Mouse (Mus musculus) macrophage (primary cell): ENCODE measurements around the gene Nfe2l2. TPM values are rescaled to one million over a fixed set of nuclear protein-coding genes. Genes with fewer than 3 reads are reported as not detected.

Experiments used
- H3K27ac ChIP-seq: fragments of 350-480 bp; formaldehyde crosslinking; 2 replicates; pipeline ENCODE4 v1.9.0; 2021
- H3K36me3 ChIP-seq: fragments of 350-480 bp; formaldehyde crosslinking; 2 replicates; pipeline ENCODE4 v1.9.0; 2021; ENCODE audit errors: inconsistent target
- H3K4me3 ChIP-seq: fragments of 350-480 bp; formaldehyde crosslinking; 2 replicates; pipeline ENCODE4 v1.9.0; 2021; ENCODE audit errors: inconsistent target
- H3K79me2 ChIP-seq: fragments of 350-480 bp; formaldehyde crosslinking; 2 replicates; pipeline ENCODE4 v1.9.0; 2021; ENCODE audit errors: inconsistent target
- WGBS: methylation state at CpG from one replicate; pipeline ENCODE4 v1.1.7; 2026; ENCODE audit warnings: inconsistent platforms; ENCODE audit not compliant: missing documents; 5-methylcytosine and 5-hydroxymethylcytosine counted together
- polyA plus RNA-seq: library from polyadenylated mRNA; stranded (reverse); fragments of 250-400 nt; gene quantifications from 3 replicates; pipeline ENCODE4 v1.2.4, GENCODE M21; 2018; ENCODE audit warnings: inconsistent platforms

The Nfe2l2 gene
- polyA plus RNA-seq, 1 experiment from 2014 or later = 430 TPM

- WGBS = 94% methylated on average over 8 of the region's 8 CpGs
- Histone ChIP-seq H3K79me2 (no peaks in the 10 kb centered on the region), H3K36me3 (no peaks in the 10 kb centered on the region), H3K27ac (no peak overlapping the region), H3K4me3 (no peak overlapping the region)
These were observed 19.0 kb upstream of the Nfe2l2 start for GRCm38 (mm10) chr2:75723481-75723880.

DNA sequence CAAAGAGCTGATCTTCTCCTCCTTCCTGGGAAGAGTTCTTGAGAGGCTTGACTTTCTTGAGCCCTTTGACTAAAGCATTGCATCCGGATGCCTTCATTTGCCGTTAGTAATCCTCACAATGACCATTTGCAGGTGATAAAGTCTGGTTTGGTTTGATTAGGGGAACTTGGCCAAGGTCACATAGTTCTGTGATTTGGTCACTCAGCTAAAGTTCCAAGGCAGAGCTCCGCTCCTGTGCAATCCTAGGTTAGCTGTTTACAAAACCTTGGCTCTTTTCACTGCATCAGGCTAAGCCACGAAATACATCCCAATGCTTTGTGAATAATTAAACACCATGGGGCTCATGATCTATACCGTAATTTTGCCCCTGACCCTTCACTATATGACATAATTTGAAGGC, 18.5 kb upstream of the Nfe2l2 start:
- no peaks in the 10 kb centered on the region for H3K36me3 ChIP-seq
- H3K79me2 ChIP-seq = no peaks in the 10 kb centered on the region
- WGBS = 91% methylated on average over 5 of the region's 5 CpGs
- no peak overlapping the region for H3K4me3 ChIP-seq
- H3K27ac ChIP-seq = no peak overlapping the region

DNA sequence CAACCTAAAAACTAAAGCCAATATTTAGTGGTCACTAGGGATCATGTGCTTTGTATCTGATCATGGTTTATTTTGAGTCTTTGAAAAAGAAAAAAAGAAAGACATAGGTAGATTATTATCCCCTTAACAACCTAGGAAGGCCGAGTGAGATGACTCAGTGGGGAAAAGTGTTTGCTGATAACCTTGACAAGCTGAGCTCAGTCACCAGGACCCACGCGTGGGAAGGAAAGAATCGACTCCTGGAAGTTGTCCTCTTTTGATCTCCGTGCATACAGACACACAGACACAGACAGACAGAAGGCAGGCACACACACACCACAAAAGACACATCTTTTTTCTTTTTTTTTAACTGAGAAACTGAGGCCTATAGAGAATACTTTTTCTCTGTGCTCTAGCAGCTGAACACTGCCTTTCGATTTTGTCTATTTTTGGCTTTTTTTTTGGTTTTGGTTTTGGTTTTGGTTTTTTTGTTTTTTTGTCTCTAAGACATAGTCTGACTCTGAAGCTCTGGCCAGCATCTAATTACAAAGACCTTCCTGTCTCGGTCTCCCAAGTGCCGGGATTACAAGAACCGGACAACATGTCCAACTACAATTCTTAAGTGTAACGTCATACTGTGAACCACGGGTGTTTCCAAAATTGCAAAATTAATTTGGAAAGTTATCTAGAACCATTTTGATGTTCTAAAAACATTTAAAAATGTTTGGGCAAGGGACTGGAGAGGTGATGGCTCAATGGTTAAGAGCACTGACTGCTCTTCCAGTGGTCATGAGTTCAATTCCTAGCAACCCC, 16.0 kb upstream of the Nfe2l2 start:
- 51% methylated on average over 11 of the region's 11 CpGs for WGBS
- 0 out of 2 replicates have a peak overlapping the region, but pooled peaks have one; percentile 7 for H3K27ac ChIP-seq
- no peak overlapping the region for H3K4me3 ChIP-seq
- H3K79me2 ChIP-seq = no peaks in the 10 kb centered on the region
- H3K36me3 ChIP-seq = no peaks in the 10 kb centered on the region

- H3K36me3 ChIP-seq = no peaks in the 10 kb centered on the region
- H3K79me2 ChIP-seq = no peaks in the 10 kb centered on the region
- WGBS = 95% methylated on average over 3 of the region's 3 CpGs
- H3K4me3 ChIP-seq = no peak overlapping the region
- H3K27ac ChIP-seq = no peak overlapping the region
These were observed 15.0 kb upstream of the Nfe2l2 start for GRCm38 (mm10) chr2:75719331-75719869.

GRCm38 (mm10) chr2:75716046-75717016, 11.9 kb upstream of the Nfe2l2 start:
- no peak overlapping the region for H3K4me3 ChIP-seq
- no peak overlapping the region for H3K27ac ChIP-seq
- H3K79me2 ChIP-seq = no peaks in the 10 kb centered on the region
- WGBS = 70% methylated on average over 12 of the region's 12 CpGs
- no peaks in the 10 kb centered on the region for H3K36me3 ChIP-seq

- Histone ChIP-seq H3K36me3 (no peaks in the 10 kb centered on the region), H3K27ac (no peak overlapping the region), H3K79me2 (no peaks in the 10 kb centered on the region), H3K4me3 (no peak overlapping the region)
- WGBS = 97% methylated on average over 4 of the region's 4 CpGs
These were observed 10.3 kb upstream of the Nfe2l2 start for GRCm38 (mm10) chr2:75714766-75715165.

DNA sequence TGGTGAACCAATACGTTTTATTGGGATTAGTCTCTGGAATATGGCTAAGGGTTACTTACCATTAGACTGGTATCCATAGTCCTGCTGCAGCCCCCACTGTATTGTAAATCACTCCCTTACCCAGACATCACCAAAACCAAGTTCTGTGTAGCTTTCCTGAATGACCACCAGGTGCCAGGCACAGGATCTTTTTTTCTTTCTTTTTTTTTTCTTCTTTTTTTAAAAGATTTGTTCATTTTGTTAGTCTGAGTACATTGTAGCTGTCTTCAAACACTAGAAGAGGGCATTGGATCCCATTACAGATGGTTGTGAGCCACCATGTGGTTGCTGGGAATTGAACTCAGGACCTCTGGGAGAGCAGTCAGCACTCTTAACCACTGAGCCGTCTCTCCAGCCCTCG, 8.6 kb upstream of the Nfe2l2 start:
- 96% methylated on average over 3 of the region's 3 CpGs for WGBS

DNA sequence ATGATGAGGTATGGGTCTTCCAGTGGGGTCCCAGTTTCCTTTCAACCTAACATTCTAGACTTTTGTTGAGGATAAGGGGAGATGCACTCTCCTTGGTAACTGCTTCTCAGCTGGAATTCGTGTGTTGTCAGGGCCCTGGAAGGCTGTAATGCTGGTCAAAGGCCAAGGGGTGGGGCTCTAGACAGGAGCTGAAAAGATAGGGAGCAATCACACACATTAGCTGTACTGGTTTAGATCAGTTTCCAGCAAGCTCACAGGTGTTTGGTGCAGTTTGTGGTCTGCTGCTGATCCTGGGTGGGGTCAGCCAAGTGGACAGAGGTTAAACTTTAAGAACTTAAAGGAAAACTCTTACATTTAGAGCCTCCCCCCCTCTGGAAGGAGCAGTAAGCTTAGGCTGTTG, 3.0 kb upstream of the Nfe2l2 start:
- Histone ChIP-seq H3K79me2 (peaks cover 34% of the 10 kb centered on the region), H3K4me3 (no peak overlapping the region), H3K36me3 (no peaks in the 10 kb centered on the region), H3K27ac (no peak overlapping the region)
- 67% methylated on average over 1 of the region's 1 CpGs for WGBS

More for the DNA sequence above, 8.6 kb upstream of the Nfe2l2 start:
- H3K36me3 ChIP-seq = no peaks in the 10 kb centered on the region
- H3K27ac ChIP-seq = no peak overlapping the region
- H3K79me2 ChIP-seq = no peaks in the 10 kb centered on the region
- no peak overlapping the region for H3K4me3 ChIP-seq

DNA sequence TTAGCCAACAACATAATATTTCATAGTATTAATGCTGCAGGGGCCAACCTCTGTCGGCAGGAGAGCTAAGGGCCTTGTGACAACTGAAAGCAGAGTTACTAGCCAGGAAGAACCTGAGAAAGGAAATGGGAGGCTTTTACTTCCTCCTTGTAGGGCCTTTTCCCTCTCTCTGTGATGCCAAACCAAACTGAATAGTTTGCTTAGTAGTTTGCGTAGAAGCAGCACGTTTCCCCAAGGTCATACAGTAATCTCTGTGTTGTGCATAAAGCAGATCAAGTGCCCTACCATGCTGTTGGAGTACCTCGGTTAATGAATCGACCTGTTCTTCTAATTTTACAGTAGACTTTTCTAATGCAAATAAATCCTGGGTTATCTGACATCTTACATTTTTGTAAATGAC, 2.0 kb upstream of the Nfe2l2 start:
- no peak overlapping the region for H3K4me3 ChIP-seq
- H3K79me2 ChIP-seq = peaks cover 44% of the 10 kb centered on the region
- H3K27ac ChIP-seq = peak overlapping the region; percentile 93
- no peaks in the 10 kb centered on the region for H3K36me3 ChIP-seq
- 47% methylated on average over 5 of the region's 5 CpGs for WGBS

DNA sequence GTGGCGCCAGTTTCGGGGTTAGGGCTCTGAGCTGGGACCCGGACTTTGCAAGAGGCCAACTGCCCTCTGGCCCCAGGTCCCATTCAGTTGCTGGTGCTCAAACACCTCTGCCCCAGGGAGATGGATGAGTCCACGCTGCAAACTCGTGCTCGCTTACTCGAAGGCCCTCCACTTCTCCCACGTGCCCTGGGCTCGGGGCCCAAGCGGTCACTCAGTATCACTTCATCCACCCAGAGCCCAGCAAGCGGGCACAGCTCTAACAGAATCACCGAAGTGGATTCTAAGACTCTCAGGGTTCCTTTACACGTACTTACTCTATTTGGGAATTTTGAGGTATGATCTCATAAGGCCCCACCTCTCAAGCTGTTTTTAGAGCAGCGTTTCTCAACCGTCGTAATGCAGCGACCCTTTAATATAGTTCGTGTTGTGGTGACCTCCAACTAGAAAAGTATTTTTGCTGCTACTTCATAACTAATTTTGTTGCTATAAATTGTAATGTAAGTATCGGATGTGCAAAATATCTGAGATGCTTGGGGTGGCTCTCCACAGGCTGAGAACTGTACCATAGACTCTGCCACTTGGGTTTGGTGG, 816 bp upstream of the Nfe2l2 start:
- Histone ChIP-seq H3K27ac (peak overlapping the region; percentile 93), H3K36me3 (no peaks in the 10 kb centered on the region), H3K4me3 (peak overlapping the region; percentile 50), H3K79me2 (peaks cover 55% of the 10 kb centered on the region)
- 20% methylated on average over 17 of the region's 19 CpGs for WGBS

GRCm38 (mm10) chr2:75703375-75704181, 863 bp downstream of the Nfe2l2 start:
- no peaks in the 10 kb centered on the region; the same call in 1 of the 2 replicates for H3K36me3 ChIP-seq
- peaks cover 72% of the 10 kb centered on the region for H3K79me2 ChIP-seq
- peak overlapping the region; percentile 88 for H3K27ac ChIP-seq
- H3K4me3 ChIP-seq = peak overlapping the region; percentile 59
- under 1% methylated on average over 58 of the region's 62 CpGs for whole genome bisulfite sequencing

DNA sequence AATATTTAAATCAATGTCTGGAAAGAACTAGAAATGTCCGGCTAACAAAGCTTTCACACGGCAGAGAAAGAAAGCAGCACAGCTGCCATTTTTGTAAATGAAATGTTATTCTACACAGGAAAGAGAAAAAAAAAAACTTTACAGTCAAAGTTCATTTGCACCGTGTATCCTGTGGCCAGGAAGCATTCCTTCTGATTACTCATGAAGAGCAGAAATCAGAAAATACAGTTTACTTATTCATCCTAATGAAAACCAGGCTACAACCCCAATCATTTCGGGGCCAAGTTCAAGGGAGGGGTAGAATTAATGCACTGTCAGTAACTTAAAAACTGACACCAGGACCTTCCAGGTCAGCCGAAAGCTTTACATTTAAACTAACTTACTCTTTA, 1.9 kb downstream of the Nfe2l2 start:
- Histone ChIP-seq H3K27ac (peak overlapping the region; percentile 88), H3K36me3 (no peaks in the 10 kb centered on the region; the same call in 1 of the 2 replicates), H3K4me3 (peak overlapping the region; percentile 59), H3K79me2 (peaks cover 82% of the 10 kb centered on the region)
- 2% methylated on average over 5 of the region's 5 CpGs for WGBS

GRCm38 (mm10) chr2:75701822-75702587, 2.4 kb downstream of the Nfe2l2 start:
- 10% methylated on average over 9 of the region's 9 CpGs for WGBS
- peak overlapping the region; percentile 88 for H3K27ac ChIP-seq
- no peaks in the 10 kb centered on the region; the same call in 1 of the 2 replicates for H3K36me3 ChIP-seq
- H3K4me3 ChIP-seq = peak overlapping the region; percentile 59
- peaks cover 88% of the 10 kb centered on the region for H3K79me2 ChIP-seq
